Mouse (Mus musculus): ENCODE results near the gene Zfp12.

Zfp12 gene

DNA sequence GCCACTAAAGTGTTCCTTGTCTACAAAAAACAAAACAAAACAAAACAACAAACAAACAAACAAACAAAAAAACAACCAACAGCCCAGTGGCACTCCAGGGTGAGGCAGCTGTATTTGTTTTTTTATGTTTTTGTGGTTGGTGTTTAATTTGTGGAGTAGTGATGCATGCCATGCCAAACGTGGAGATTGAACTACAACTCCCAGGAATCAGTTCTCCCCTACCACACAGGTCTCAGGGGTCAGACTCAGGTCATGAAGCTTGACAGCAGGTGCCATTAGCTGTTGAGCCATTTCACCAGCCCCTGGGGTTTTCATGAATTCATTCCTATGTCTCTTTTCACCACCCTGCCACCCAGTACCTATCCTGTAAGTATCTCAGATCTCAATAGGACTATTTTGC, 30.4 kb downstream of the Zfp12 start:
- no peak for DNase-seq (ENCODE audit: low spot score in 2 of 2)

DNA sequence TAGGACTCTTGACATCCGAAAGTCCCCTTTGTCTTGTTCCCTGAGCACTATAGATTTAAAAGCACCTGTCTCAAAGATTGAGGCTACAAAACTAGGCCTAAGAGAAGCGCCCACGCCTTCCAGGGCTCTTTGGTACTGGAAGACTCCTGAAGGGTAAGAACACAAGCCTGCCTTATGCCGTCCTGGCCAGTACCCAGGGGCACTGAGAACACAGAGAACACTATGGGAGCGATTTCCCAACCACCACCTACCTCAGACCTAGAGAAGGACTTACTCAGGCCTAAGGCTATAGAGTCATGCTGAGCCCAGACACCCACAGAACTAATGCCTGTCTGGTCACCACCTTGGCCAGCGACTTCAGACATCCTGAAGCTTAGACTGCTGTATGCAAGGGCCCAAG, 31.8 kb downstream of the Zfp12 start:
- DNase-seq (ENCODE audit: low spot score in 2 of 2): no peak

DNA sequence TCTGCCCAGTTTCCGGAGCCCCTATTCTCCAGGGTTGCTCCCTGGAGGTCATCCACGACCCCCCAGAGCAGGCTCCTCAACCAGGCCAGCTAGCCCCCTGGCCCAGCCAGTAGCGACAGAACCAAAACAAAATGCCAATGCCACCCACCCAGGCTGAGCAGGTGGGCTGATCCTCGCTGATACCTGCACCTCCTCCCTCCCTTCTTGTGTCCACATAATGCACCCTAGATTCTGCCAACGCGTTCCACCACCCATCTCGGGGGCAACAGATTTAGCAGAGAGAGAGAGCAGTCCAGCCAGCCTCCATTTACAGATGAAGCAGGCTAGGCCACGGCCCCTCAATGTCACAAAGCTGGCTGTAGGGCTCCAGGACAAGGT, 34.0 kb downstream of the Zfp12 start:
- DNase-seq (ENCODE audit: low spot score in 2 of 2): no peak

DNA sequence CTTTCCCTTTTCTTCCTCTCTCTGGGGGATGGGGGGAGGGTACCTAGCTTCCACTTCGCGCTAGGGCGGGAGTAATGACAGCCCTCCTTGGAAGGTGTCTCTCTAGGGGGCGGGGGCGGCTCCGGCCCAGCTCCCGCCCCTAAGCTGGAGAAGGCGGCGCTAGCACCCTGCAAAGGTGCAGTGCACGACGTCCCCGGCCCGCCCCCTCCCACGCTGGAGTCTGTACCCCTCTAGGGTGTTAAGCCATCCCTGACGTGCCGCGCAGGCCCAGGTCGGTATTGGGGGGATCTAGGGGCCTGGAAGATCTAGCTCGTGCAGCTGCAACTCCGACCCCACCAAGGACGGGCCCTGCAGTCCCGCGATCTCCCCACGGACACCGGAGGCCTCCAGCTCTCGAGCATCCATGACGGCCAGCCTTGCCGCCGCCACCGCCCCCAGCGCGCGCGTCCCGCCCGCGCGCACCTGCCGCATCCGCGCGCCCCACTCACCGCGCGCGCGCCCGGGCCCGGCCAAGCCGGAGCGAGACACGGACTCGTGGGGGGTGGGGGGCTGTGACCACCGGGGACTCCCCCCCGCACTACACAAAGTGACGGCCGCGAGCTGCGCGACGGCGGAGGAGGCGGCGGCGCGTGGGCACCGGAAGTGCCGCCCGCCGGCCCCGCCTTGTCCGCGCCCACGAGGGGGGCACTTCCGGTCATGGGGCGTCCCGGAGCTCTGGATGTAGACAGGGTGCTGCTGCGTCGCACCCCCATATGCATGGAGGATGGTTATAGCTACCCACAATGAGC, 34.6 kb downstream of the Zfp12 start, which contains the start of gene Zfp316:
Gene Zfp316 (minus strand): TSS at position 660 of the 788 bp plus-strand sequence.
- DNase-seq (ENCODE audit: low spot score in 2 of 2): peak; percentile 85 to 87

DNA sequence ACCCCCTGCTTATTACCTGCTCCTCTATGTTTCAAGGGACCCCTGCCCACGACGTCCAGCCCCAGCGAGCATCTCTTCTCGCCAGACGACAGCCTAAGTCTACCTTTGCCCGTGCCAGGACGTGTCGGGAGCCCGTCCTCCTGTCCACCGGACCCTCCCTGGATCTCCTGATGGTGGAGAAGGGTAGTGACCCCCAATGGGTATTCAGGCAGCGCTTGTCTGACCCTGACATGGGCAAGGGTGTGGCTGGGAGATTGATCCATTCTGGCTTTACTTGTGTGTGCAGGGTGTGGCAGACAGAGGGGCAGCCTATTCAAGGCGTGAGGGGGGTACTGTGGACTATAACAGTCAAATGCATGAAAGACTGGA, 35.2 kb downstream of the Zfp12 start:
- DNase-seq (ENCODE audit: low spot score in 2 of 2): no peak

DNA sequence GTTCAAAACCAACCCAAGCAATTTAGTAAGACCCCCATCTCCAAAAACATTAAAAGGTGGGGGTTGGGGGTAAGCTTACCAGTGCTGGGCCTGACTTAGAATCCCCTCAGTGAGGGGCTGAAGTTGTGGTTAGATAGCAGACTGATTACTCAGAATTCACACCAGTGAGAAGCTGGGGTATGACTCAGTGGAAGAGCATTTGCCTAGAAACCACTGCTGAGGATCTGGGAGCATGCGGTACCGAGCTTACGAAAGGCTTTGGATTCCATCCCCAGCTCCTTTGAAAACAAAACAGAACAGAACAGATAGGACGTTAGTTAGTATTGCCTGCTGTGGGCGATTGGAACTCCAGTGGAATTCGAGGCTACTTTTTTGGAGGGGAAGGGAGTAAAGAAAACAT, 36.7 kb downstream of the Zfp12 start:
- no peak for DNase-seq (ENCODE audit: low spot score in 2 of 2)

DNA sequence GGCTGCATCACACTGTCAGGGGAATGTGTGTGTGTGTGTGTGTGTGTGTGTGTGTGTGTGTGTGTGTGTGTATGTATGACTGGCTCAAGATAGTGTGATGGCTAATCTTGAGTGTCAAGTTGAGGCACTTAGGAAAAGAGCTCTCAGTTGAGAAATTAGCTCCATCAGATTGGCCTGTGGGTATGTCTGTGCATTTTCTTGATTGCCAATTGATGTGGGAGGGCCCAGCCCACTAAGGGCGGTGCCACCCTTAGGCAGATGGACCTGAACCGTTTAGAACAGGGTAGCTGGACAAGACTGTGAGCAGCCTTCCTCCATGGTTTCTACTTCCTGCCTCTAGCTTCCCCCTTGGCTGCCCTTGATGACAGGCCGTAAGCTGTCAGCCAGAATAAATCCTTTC, 37.1 kb downstream of the Zfp12 start:
- DNase-seq (ENCODE audit: low spot score in 2 of 2): no peak

DNA sequence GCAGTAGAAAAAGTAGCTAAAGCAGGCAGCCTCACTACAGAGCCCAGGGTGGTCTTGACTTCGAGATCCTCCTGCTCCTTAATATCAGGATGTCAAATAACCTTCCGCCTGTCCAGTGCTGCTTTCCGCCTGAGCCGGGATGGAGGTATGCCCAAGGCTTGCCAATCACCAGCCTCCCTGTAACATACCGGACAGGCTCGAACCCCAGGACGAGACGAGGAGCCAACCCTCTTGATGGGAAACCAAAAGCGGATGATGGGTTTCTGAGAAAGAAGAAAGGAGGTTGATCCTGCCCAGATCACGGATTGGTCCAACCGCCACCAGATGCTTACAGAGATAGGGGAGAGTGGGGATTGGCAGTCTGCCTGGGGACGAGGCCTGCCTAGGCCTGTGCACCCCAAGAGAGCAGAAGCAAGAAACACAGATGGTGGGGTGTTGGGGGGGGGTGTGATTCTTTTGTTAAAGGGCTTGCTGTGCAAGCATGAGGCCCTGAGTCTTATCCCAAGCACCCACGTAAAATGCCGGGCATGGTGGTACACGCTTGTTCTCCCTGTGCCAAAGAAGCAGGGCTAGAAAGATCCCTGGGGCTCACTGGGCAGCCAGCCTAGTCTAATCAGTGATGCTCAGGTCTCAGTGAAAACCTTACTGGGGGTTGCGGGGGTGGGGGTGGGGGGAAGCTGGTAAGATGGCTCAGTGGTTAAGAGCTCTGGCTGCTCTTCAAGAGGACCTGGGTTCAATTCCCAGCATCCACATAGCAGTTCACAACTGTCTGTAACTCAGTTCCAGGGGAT, 37.8 kb downstream of the Zfp12 start:
- DNase-seq (ENCODE audit: low spot score in 2 of 2): no peak

DNA sequence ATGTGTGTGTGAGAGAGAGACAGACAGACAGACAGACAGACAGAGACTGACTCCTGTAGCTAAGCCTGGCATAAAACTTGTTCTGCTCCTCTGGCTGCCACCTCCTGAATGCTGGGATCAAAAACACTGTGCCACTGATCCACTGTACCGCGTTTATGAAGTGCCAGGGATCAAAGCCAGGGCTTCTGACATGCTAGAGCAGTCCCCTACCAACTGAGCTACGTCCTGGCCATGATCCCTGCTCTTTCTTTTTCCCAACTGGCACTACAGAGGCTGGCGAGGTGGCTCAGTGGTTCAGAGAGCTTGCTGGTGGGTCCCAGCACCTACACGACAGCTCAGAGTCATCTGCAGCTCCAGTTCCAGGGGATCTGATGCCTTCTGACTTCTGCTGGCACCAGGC, 40.8 kb downstream of the Zfp12 start:
- DNase-seq (ENCODE audit: low spot score in 2 of 2): no peak

DNA sequence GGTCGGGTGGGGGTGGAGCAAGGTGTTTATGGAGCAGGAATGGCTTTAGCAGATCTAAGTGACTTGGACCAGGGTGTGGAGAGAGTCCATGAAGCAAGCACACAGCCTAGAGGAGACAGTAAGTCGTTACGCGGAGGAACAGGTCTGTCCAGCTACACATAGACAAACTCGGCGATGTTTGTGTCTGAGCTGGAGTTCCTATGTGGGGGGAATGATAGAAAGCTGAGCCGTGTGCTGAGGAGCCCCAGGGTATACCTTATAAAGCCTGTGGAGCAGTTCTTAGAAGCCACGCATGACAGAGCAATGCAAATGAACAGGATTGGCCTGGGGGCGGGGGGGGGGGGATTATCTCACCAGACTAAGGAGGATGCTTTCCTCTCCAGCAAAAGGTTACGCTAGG, 44.3 kb downstream of the Zfp12 start:
- DNase-seq (ENCODE audit: low spot score in 2 of 2): no peak

DNA sequence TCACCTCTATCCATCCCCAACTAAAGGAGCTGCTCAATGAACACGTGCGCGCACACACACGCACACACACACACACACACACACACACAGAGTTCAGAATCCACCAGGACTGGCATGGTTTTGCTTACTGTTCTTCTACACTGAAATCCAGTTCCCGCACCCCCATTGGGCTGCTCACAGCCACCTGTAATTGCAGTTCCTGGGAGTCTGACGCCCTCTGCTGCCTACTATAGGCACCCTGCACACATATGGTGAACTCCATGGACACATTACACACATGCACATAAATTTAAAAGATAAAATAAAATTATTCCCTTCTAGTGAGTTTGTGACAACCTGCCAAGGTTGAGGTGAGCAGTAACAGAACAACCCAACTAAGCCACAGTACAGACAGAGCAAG, 49.8 kb downstream of the Zfp12 start:
- no peak for DNase-seq (ENCODE audit: low spot score in 2 of 2)

DNA sequence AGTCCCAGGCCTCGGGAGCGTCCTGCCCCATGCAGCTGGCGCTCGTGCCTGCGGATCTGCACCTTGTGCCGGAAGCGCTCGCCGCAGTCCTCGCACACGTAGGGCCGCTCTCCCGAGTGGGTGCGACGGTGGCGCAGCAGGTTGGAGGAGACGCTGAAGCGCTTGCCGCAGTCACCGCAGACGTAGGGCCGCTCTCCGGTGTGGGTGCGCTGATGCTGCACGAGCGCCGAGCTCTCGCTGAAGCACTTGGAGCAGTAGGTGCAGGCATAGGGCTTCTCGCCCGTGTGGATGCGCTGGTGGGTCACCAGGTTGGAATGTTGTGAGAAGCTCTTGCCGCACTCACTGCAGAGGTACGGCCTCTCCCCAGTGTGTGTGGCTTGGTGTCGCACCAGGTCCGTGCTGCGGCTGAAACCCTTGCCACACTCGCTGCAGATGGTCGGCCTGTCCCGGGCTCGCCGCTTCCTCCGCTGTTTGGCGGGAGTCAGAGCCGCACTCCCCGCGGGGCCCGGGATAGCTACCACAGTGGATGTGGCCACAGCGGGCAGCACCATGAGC, 52.9 kb downstream of the Zfp12 start:
- no peak for DNase-seq (ENCODE audit: low spot score in 2 of 2)

DNA sequence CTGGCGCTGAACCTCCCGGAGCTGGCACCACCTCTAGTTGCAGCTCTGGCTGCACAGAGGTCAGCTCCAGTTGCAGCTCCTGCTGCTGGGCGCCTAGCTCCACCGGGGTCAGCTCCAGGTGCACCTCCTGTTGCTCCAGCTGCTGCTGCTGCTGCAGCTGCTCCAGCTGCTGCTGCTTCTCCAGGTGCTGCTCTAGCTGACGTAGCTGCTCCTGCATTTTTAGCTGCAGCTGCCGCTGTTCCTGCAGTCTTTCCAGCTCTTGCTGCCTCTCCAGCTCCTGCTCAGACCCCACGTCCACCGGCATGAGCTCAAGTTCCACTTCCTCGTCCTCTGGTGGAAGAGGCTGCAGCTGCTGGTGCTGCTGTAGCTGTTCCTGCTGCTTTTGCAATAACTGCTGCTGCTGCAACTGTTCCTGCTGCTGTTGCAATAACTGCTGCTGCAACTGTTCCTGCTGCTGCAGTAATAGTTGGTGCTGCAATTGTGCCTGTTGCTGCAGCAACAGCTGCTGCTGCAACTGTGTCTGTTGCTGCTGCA, 53.5 kb downstream of the Zfp12 start:
- no peak for DNase-seq (ENCODE audit: low spot score in 2 of 2)

DNA sequence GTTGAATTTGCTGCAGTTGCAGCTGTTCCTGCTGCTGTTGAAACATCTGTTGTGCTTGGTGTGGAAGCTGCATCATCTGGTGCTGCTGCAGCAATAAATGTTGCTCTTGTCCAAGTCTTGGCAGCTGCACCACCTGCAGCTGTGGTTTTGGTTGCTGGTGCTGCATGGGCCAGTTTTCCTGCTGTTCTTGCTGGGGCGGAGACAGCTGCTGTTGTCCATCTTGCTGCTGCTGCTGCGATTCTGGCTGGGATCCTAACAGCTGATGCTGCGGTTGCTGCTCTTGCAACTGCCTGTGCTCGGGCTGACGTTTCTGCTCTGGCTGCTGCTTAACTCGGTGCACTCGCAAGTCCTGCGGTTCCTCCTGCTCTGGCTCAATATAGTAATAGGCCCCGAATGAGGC, 54.3 kb downstream of the Zfp12 start:
- DNase-seq (ENCODE audit: low spot score in 2 of 2): no peak

DNA sequence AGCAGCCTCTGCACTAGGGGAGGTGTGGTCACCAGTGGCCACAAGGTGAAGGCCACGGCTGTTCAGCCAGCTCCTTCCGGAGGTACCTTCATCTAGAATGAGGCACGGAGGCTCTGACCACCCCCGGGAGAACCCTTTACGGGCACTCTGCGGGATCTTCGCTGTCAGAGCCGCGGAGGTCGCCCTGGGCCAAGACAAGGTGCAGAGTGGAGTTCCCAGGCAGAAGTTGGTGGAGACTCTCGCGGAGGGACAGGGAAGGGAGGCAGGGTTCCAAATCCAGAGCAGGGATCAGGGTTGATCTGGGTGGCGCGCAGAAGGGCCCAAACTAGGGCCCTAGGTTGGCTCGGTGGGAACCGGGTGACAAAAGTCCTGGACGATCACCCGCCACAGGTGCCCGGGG, 57.9 kb downstream of the Zfp12 start:
- no peak for DNase-seq (ENCODE audit: low spot score in 2 of 2)

DNA sequence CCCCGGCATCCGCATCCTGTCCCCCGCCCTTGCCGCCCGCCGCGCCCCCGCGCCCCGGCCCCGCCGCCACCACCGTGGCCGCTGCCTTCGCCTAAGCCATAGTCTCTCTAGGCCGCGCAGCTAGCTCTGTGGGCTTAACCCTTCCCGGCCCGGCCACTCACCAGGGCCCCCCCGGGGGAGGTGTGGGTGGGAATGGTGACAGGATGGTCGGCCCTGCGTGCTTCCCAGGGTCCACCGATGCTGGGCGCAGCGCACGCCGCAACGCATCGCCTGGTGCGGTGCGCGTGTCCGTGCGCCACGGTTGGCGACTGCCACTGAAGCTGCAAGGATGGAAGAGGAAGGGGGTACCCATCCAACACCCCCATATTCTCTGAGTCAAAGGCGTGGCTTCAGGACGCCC, 58.4 kb downstream of the Zfp12 start, which contains the start of gene Zfp853:
Gene Zfp853 (minus strand): TSS at position 220 of the 400 bp plus-strand sequence.
- peak; percentile 62 to 64 for DNase-seq (ENCODE audit: low spot score in 2 of 2)

DNA sequence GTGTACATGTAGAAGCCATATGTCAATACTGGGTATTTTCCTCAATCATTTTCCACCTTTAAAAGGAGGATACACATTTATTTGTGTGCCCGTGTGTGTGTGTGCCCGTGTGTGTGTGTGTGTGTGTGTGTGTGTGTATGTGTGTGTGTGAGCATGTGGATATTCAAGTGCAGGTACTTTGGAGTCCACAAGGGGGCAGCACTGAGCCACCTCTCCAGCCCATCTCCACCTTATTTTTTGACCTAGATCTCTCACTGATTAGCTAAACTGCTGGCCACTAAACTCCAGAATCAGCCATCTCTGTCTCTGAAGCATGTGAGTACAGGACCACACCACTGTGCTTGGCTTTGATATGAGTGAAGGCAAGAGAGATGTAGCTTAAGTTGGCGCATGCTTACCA, 59.9 kb downstream of the Zfp12 start:
- DNase-seq (ENCODE audit: low spot score in 2 of 2): no peak

DNA sequence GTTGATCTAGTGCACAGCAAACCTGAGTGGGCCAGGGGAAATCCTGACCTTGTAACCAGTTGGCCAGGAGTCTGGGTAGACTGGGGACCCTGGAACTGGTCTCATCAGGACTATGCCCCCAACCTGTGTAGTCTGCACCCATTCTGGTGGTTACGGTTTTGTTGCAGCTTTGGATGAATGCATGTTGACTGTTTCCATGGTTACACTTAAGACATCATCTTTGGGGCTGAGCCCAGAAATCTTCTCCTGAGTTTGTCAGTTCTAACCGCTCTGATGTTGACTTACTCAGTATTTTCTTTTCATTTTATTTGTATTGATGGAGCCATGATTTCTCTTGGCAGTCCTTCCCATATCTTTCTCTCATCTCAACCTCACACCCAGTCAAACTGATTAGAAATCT, 60.4 kb downstream of the Zfp12 start:
- peak in 1 of 2 experiments; percentile 67 for DNase-seq (ENCODE audit: low spot score in 2 of 2)

DNA sequence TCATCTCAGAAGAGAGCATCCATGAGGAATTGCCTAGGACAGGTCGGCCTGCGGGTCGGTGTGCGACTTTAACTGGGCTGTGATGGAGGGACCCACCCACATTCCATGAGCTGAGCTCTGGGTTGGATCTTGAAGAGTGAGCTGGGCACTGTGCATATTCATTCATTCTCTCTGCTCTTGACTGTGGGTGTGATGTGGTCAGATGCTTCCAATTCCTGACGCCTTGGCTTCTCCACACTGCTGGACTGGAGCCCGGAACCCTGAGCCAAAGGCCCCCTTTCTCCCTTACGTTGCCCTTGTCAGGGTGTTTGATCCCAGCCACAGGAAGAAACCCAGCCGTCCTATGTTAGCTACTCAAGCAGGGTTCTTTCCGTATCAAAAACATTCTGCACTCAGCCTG, 63.0 kb downstream of the Zfp12 start:
- no peak for DNase-seq (ENCODE audit: low spot score in 2 of 2)

DNA sequence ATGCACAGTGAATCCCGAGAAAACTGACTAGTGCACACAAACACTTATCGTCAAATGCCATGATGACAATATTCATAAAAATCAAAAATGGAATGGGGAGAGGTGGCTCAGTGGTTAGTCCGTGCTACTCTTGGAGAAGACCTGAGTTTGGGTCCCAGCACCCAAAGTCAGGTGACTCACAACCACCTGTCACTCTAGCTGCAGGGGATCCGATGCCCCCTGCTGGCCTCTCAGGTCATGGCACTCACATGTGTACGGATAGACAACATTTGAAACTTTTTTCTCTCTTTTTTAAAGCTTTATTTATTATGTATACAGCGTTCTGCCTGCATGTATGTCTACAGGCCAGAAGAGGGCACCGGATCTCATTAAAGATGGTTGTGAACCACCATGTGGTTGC, 63.4 kb downstream of the Zfp12 start:
- no peak for DNase-seq (ENCODE audit: low spot score in 2 of 2)
